Mouse (Mus musculus): ENCODE measurements around the gene Heyl. TPM values are rescaled to one million over a fixed set of nuclear protein-coding genes. Genes with fewer than 3 reads are reported as not detected.
"Not testable (repeated sequence)": the region's sequence is repeated elsewhere in the genome, so short reads cannot be mapped to it uniquely, and the experiment has no call there.

Gene Heyl
- polyA plus RNA-seq, 1 experiment, result 2.0 TPM

- no peak for DNase-seq (ENCODE audit: low spot score)
Observed at GRCm38 (mm10) chr4:123284731-123285624, 51.6 kb downstream of the Heyl start.

GRCm38 (mm10) chr4:123286790-123287189, 53.4 kb downstream of the Heyl start:
- no peak for DNase-seq (ENCODE audit: low spot score)

GRCm38 (mm10) chr4:123289038-123289437, 55.7 kb downstream of the Heyl start:
- DNase-seq (ENCODE audit: low spot score), result no peak

- no peak for DNase-seq (ENCODE audit: low spot score)
Observed at GRCm38 (mm10) chr4:123292390-123292789, 59.0 kb downstream of the Heyl start.

GRCm38 (mm10) chr4:123292989-123293388, 59.6 kb downstream of the Heyl start:
- no peak for DNase-seq (ENCODE audit: low spot score)

GRCm38 (mm10) chr4:123293661-123294443, 60.5 kb downstream of the Heyl start:
- DNase-seq (ENCODE audit: low spot score), result no peak

- DNase-seq (ENCODE audit: low spot score), result not testable (repeated sequence)
Observed at GRCm38 (mm10) chr4:123295026-123295425, 61.7 kb downstream of the Heyl start.

GRCm38 (mm10) chr4:123295516-123296147, 62.3 kb downstream of the Heyl start:
- DNase-seq (ENCODE audit: low spot score), result no peak

GRCm38 (mm10) chr4:123296148-123296534, 62.8 kb downstream of the Heyl start:
- DNase-seq (ENCODE audit: low spot score), result no peak

GRCm38 (mm10) chr4:123297195-123297960, 64.0 kb downstream of the Heyl start:
- DNase-seq (ENCODE audit: low spot score), result no peak

GRCm38 (mm10) chr4:123298226-123298625, 64.9 kb downstream of the Heyl start:
- no peak for DNase-seq (ENCODE audit: low spot score)

- no peak for DNase-seq (ENCODE audit: low spot score)
Observed at GRCm38 (mm10) chr4:123298980-123299670, 65.8 kb downstream of the Heyl start.

Other genes with a start within 250 kb of the Heyl start
- gene Mycl, start 237.9 kb upstream of the Heyl start, polyA plus RNA-seq (2012; rRNA removed), result 50.5 and 53.6 TPM in 2 replicates
- 15.9 and 16.2 TPM in 2 replicates for gene Trit1, start 217.0 kb upstream of the Heyl start, polyA plus RNA-seq (2012; rRNA removed)
- 0.74 and 1.3 TPM in 2 replicates for gene Bmp8b, start 128.4 kb upstream of the Heyl start, polyA plus RNA-seq (2012; rRNA removed)
- gene Oxct2b, start 117.3 kb upstream of the Heyl start, polyA plus RNA-seq (2012; rRNA removed), result 0.21 and 0.33 TPM in 2 replicates
- 35.6 and 35.8 TPM in 2 replicates for gene Ppie, start 93.6 kb upstream of the Heyl start, polyA plus RNA-seq (2012; rRNA removed)
- 0.12 TPM in 2 replicates for gene Hpcal4, start 50.3 kb upstream of the Heyl start, polyA plus RNA-seq (2012; rRNA removed)
- 0.04 and 0.22 TPM in 2 replicates for gene Nt5c1a, start 32.1 kb upstream of the Heyl start, polyA plus RNA-seq (2012; rRNA removed)
- 46.1 and 56.9 TPM in 2 replicates for gene Pabpc4, start 28.8 kb downstream of the Heyl start, polyA plus RNA-seq (2012; rRNA removed)
- gene Oxct2a, start 90.1 kb downstream of the Heyl start, polyA plus RNA-seq (2012; rRNA removed), result 0.10 TPM in 1 of 2 replicates, not detected in the other
- 1.4 and 1.9 TPM in 2 replicates for gene Bmp8a, start 109.7 kb downstream of the Heyl start, polyA plus RNA-seq (2012; rRNA removed)